Mouse (Mus musculus) bone marrow, adult 2 months (tissue): ENCODE data around the gene Sos2.

Experiments used
- CTCF ChIP-seq: fragments of 200-500 bp; IDR thresholded peaks from 2 replicates; pipeline ENCODE4 v1.5.1; 2011; ENCODE audit warnings: low read length, control low read depth; ENCODE audit not compliant: control insufficient read depth, insufficient read depth
- POLR2A ChIP-seq: fragments of 200-500 bp; IDR thresholded peaks from 2 replicates; pipeline ENCODE4 v1.6.1; 2011; ENCODE audit warnings: low read depth, mild to moderate bottlenecking, control low read depth, low read length, borderline replicate concordance; ENCODE audit not compliant: control insufficient read depth

DNA sequence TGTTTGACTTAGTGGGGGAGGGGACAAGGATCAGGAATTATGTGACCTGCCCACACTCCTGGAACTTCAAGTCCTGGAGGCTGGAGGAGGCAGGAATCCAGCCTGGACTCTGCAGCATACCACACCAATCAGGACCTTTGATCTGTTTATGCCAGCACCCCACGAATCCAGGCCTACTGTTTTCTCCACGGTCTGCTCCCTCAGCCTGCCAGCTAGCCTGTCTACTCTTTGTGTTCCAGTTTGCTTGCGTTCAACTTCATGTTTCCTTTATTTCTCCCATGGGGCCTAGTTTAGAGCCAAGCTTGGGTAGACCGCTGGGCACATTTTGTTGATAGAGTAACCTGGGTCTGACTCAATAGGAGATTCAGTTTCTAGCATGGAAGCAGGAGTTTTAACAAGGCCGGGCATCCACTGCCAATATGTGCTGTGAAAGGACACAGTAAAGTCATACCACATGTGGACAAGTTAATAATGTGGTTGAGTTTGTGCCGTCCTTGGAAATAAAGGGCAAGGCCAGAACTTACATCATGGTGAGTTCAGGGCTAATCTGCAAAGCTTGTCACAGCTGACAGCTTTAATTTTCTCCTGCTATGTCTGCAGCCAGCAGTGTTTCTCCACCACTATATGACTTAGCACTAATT, 125.3 kb downstream of the Sos2 start:
- TF ChIP-seq POLR2A (no peak), CTCF (no peak)
